Comparison of ENCODE assay signal across 8 mouse cellular contexts in the genomic region with DNA sequence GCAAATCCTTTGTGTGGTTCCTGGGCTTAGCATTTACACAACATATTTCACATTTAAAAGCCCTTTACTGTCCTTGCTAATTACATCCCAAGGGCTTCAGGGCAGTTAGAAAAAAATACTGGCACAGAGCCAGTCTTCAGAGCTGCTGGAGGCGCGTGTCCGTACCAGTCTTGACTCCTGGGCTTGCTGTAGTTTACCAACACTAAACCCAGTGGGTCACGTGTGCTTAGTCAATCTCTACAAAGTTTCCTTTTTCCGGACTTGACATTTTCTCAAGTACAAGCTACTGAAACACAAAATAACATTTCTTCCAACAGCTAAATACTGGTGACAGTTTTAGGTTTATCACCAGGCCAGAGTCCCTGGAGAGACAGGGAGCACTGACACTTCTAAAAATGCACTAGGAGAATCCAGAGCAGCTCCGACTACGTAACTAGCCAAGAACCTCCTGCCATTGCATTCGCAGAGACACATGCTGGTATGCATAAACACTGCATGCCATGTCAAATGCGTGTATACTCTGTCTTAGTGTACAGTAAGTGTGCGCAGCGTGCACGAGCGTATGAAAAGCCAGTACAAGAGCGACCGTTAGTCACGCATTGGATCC. TPM values are rescaled to one million over a fixed set of nuclear protein-coding genes. Genes with fewer than 3 reads are reported as not detected.
DNase-seq lines count a peak whose midpoint lies in the region; ATAC-seq and TF ChIP-seq lines count a peak whose summit lies in the region.
"Had no signal": no experiment of that assay in that cellular context is flagged by ENCODE, and none has a peak within 500 bp of the region (broad histone marks: within the 10 kb centered on the region; RNA-seq: fewer than 3 reads in every experiment).

No protein-coding gene starts in this region.

- intact Hi-C loops in left cerebral cortex, postnatal 25 days (cut with DNase I) = loop anchor here (1.0 to 5.0 kb wide), 2 partner anchors 183 to 361 kb away; no protein-coding TSS in a partner anchor

- no peak for TF ChIP-seq POLR2A in MEL (IDR thresholded peaks at IDR 0.05; ENCODE audit: control insufficient read depth in 1 of 2, insufficient read depth in 1 of 2, low read depth in 1 of 2, low read length in 2 of 2, poor library complexity in 1 of 2)
- no peak for TF ChIP-seq POLR2A in limb, embryonic 14.5 days (IDR thresholded peaks at IDR 0.05; ENCODE audit: borderline replicate concordance, extremely low read depth, insufficient read depth, insufficient read length)

- 43% methylated on average over 16 of the region's 16 CpGs for WGBS in heart, postnatal 0 days
- 59% methylated on average over 16 of the region's 16 CpGs for WGBS in limb, embryonic 14.5 days

- H3K79me2 ChIP-seq in MEL (ENCODE audit: control insufficient read depth, insufficient read depth, low read length, poor library complexity) = no peaks in the 10 kb centered on the region

- H3K4me2 ChIP-seq in heart, postnatal 0 days (ENCODE audit: low read depth, low read length) = peak overlapping the region; percentile 36
- H3K4me2 ChIP-seq in limb, embryonic 14.5 days (replicated peaks; ENCODE audit: low read depth, low read length, severe bottlenecking) = no peak overlapping the region

- TF ChIP-seq CTCF in MEL (IDR thresholded peaks at IDR 0.05 in 2 of 3, conservative IDR thresholded peaks at IDR 0.05 in 1 of 3; ENCODE audit: control insufficient read depth in 1 of 3, insufficient read depth in 1 of 3, low read depth in 2 of 3, low read length in 3 of 3, poor library complexity in 1 of 3, severe bottlenecking in 1 of 3) = no peak
- no peak for TF ChIP-seq CTCF in heart, postnatal 0 days (IDR thresholded peaks at IDR 0.05; ENCODE audit: low read depth)

- no peaks in the 10 kb centered on the region for H3K27me3 ChIP-seq in MEL (ENCODE audit: control insufficient read depth in 1 of 2, insufficient read depth in 2 of 2, low read length in 2 of 2)
- no peaks in the 10 kb centered on the region for H3K27me3 ChIP-seq in heart, postnatal 0 days (ENCODE audit: control insufficient read depth, insufficient read depth, low read length)
- no peaks in the 10 kb centered on the region for H3K27me3 ChIP-seq in limb, embryonic 14.5 days (ENCODE audit: control insufficient read depth, insufficient read depth, low read length)

- H3K9me3 ChIP-seq in MEL (replicated peaks; ENCODE audit: insufficient read depth, low read length) = no peaks in the 10 kb centered on the region
- no peaks in the 10 kb centered on the region for H3K9me3 ChIP-seq in heart, postnatal 0 days (replicated peaks; ENCODE audit: control insufficient read depth, low read length)
- no peaks in the 10 kb centered on the region for H3K9me3 ChIP-seq in limb, embryonic 14.5 days (ENCODE audit: control insufficient read depth, low read length)

- no peak for TF ChIP-seq EP300 in MEL (IDR thresholded peaks at IDR 0.05; ENCODE audit: low read depth in 1 of 2, low read length in 2 of 2)
- no peak for TF ChIP-seq EP300 in heart, postnatal 0 days (IDR thresholded peaks at IDR 0.05; ENCODE audit: low read depth)

- H3K9ac ChIP-seq in MEL (ENCODE audit: control insufficient read depth, low read depth, low read length, poor library complexity, severe bottlenecking) = no peak overlapping the region
- no peak overlapping the region for H3K9ac ChIP-seq in heart, postnatal 0 days (replicated peaks; ENCODE audit: low read depth, low read length)
- no peak overlapping the region for H3K9ac ChIP-seq in limb, embryonic 14.5 days (ENCODE audit: low read depth, low read length, severe bottlenecking)
- H3K9ac ChIP-seq: liver, embryonic 14.5 days had no signal

- peak overlapping the region in 1 of 2 experiments; percentile 42; a peak in 3 of 4 replicates for H3K4me3 ChIP-seq in MEL (ENCODE audit: control insufficient read depth in 1 of 2, insufficient read depth in 1 of 2, low read depth in 2 of 2, low read length in 2 of 2)
- peak overlapping the region; percentile 1; the same call in 1 of the 2 replicates for H3K4me3 ChIP-seq in heart, postnatal 0 days (ENCODE audit: low read depth, low read length)
- H3K4me3 ChIP-seq in limb, embryonic 14.5 days (replicated peaks; ENCODE audit: low read length) = no peak overlapping the region

- TF ChIP-seq RAD21 in MEL (IDR thresholded peaks at IDR 0.05; ENCODE audit: low read depth, low read length) = no peak

- H3K27ac ChIP-seq in MEL (ENCODE audit: control insufficient read depth, low read depth, low read length) = no peak overlapping the region
- H3K27ac ChIP-seq in heart, postnatal 0 days (ENCODE audit: low read depth) = peak overlapping the region; percentile 30
- H3K27ac ChIP-seq in limb, embryonic 14.5 days (replicated peaks; ENCODE audit: low read depth, low read length) = no peak overlapping the region
- H3K27ac ChIP-seq: liver, embryonic 14.5 days had no signal

- peaks cover 0 to 7% of the 10 kb centered on the region in 2 experiments; a peak in 2 of 4 replicates for H3K36me3 ChIP-seq in MEL (ENCODE audit: control insufficient read depth in 1 of 2, insufficient read depth in 2 of 2, low read length in 2 of 2)
- no peaks in the 10 kb centered on the region for H3K36me3 ChIP-seq in heart, postnatal 0 days (replicated peaks; ENCODE audit: control insufficient read depth, insufficient read depth, low read length)
- no peaks in the 10 kb centered on the region for H3K36me3 ChIP-seq in limb, embryonic 14.5 days (ENCODE audit: control insufficient read depth, insufficient read depth, low read length)

- peak; percentile 25 for ATAC-seq in activated CD4-positive, CD25-positive, alpha-beta regulatory T cell, adult 4 months
- peak; percentile 71; the same call in 1 of the 2 replicates for ATAC-seq in heart, postnatal 0 days (ENCODE audit: insufficient read depth, low read depth)
- 0 out of 2 replicates have a peak, but pooled peaks have one; percentile 18 for ATAC-seq in limb, embryonic 14.5 days (ENCODE audit: low FRiP score, low read depth)

- peaks cover 2 to 13% of the 10 kb centered on the region in 2 experiments; a peak in 3 of 4 replicates for H3K4me1 ChIP-seq in MEL (ENCODE audit: control insufficient read depth in 1 of 2, insufficient read depth in 2 of 2, low read length in 2 of 2)
- peaks cover 13% of the 10 kb centered on the region for H3K4me1 ChIP-seq in heart, postnatal 0 days (ENCODE audit: control insufficient read depth, insufficient read depth)
- H3K4me1 ChIP-seq in limb, embryonic 14.5 days (ENCODE audit: control insufficient read depth, insufficient read depth, low read length) = peaks cover 8% of the 10 kb centered on the region

- DNase-seq in MEL (ENCODE audit: low read depth, low spot score) = peak; percentile 40
- DNase-seq in heart, postnatal 0 days (ENCODE audit: low spot score) = peak; percentile 78
- DNase-seq in limb, embryonic 14.5 days (ENCODE audit: low spot score) = peak; percentile 47
- DNase-seq in ovary, adult 18-20 months (ENCODE audit: low spot score) = no peak
- no peak for DNase-seq in left cerebral cortex, adult 9 months (ENCODE audit: low spot score in 2 of 2)
- no peak for DNase-seq in left cerebral cortex, postnatal 25 days (ENCODE audit: low spot score in 2 of 2)

TF ChIP-seq in MEL, 35 proteins besides CTCF, POLR2A, EP300 and RAD21:
- TF ChIP-seq TAL1 (IDR thresholded peaks at IDR 0.05; ENCODE audit: low read length) (no peak), UBTF (IDR thresholded peaks at IDR 0.05; ENCODE audit: borderline replicate concordance, insufficient read depth, low read depth, low read length) (no peak), ELF1 (IDR thresholded peaks at IDR 0.05; ENCODE audit: low read depth, low read length) (no peak), USF1 (IDR thresholded peaks at IDR 0.05; ENCODE audit: low read depth, low read length) (peak; percentile 76), SMC3 (IDR thresholded peaks at IDR 0.05; ENCODE audit: low read depth, low read length) (0 out of 2 replicates have a peak, but pooled peaks have one; percentile 1), ZNF384 (IDR thresholded peaks at IDR 0.05; ENCODE audit: low read depth, low read length) (peak; percentile 59), BHLHE40 (IDR thresholded peaks at IDR 0.05; ENCODE audit: borderline replicate concordance, low read depth, low read length) (no peak), ZKSCAN1 (IDR thresholded peaks at IDR 0.05; ENCODE audit: low read depth, low read length) (no peak), MAX (IDR thresholded peaks at IDR 0.05; ENCODE audit: low read length) (no peak)

RNA-seq across cellular contexts. Expression of gene Zfp326, which starts 8.4 kb away (rescaled TPM):
- total RNA-seq in MEL (2012; rRNA removed) = 6.4 and 7.1 TPM in 2 replicates
- polyA plus RNA-seq in MEL (2012; ENCODE audit: insufficient read depth in 1 of 2, insufficient read length in 2 of 2, low read depth in 1 of 2, low replicate concordance in 2 of 2, missing spikeins in 1 of 2) = 10 to 100 TPM in 1 of 2 experiments, not detected in 1; 17.6 TPM
- polyA plus RNA-seq in activated CD4-positive, CD25-positive, alpha-beta regulatory T cell, adult 4 months (2017; shearing (Covaris generic)) = 10 to 100 TPM; 12.4 to 14.0 TPM
- total RNA-seq in heart, postnatal 0 days (2014; rRNA removed; ENCODE audit: low replicate concordance) = 1.8 and 14.6 TPM in 2 replicates
- 24.5 and 26.7 TPM in 2 replicates for polyA plus RNA-seq in heart, postnatal 0 days (2015; fragmentation: Nextera tagmentation; extraction: Ambion mirVana)
- 39.9 and 56.5 TPM in 2 replicates for polyA plus RNA-seq in limb, embryonic 14.5 days (2012; rRNA removed)
- polyA plus RNA-seq in limb, embryonic 14.5 days (2014; fragmentation: Nextera tagmentation; extraction: Ambion mirVana) = 32.5 and 39.4 TPM in 2 replicates
- total RNA-seq in left cerebral cortex, postnatal 25 days (2021) = 10 to 100 TPM; 29.6 to 31.5 TPM

Comparison
In these comparisons a context has a peak if more than half of its experiments do, and no peak if none do; other contexts are left out.
1. DNase-seq: peak in MEL (single experiment), heart, postnatal 0 days (single experiment) and limb, embryonic 14.5 days (single experiment); none in ovary, adult 18-20 months (single experiment), left cerebral cortex, adult 9 months (0 of 2) and left cerebral cortex, postnatal 25 days (0 of 2).
2. ATAC-seq: peak in every context shown above with its lines; median percentile 71 in heart, postnatal 0 days; 25 in activated CD4-positive, CD25-positive, alpha-beta regulatory T cell, adult 4 months; 18 in limb, embryonic 14.5 days.